Mouse (Mus musculus) lung, postnatal 0 days (tissue): ENCODE measurements around the gene Mcmbp. TPM values are rescaled to one million over a fixed set of nuclear protein-coding genes. Genes with fewer than 3 reads are reported as not detected.

Source experiments
- ATAC-seq: fragments of 200-750 bp; cut with Nextera tagmentation; 2 replicates; pipeline ENCODE4 v1.8.0; 2017; ENCODE audit warnings: moderate library complexity
- DNase-seq: peaks from one replicate; pipeline ENCODE4 v3.0.0-alpha.2; 2016; ENCODE audit warnings: low spot score
- H3K27ac ChIP-seq: fragments of 300-500 bp; sonication (generic); 2 replicates; pipeline ENCODE4 v1.5.1; 2014; ENCODE audit warnings: antibody characterized with exemption, mild to moderate bottlenecking, low read length, mixed read lengths
- H3K27me3 ChIP-seq: fragments of 300-500 bp; sonication (generic); replicated peaks from 2 replicates; pipeline ENCODE4 v1.6.1; 2014; ENCODE audit warnings: low read length, mixed read lengths; ENCODE audit not compliant: insufficient read depth
- H3K36me3 ChIP-seq: fragments of 300-500 bp; sonication (generic); 2 replicates; pipeline ENCODE4 v1.6.1; 2014; ENCODE audit warnings: low read length, mixed read lengths; ENCODE audit not compliant: insufficient read depth
- H3K4me1 ChIP-seq: fragments of 300-500 bp; sonication (generic); 2 replicates; pipeline ENCODE4 v1.6.1; 2014; ENCODE audit warnings: antibody characterized with exemption, low read depth, low read length, mixed read lengths; ENCODE audit not compliant: insufficient read depth
- H3K4me2 ChIP-seq: fragments of 300-500 bp; sonication (generic); replicated peaks from 2 replicates; pipeline ENCODE4 v1.6.1; 2014; ENCODE audit warnings: low read depth, mild to moderate bottlenecking, low read length, moderate library complexity, mixed read lengths
- H3K4me3 ChIP-seq: fragments of 300-500 bp; sonication (generic); 2 replicates; pipeline ENCODE4 v1.5.1; 2014; ENCODE audit warnings: low read depth, low read length
- H3K9ac ChIP-seq: fragments of 300-500 bp; sonication (generic); replicated peaks from 2 replicates; pipeline ENCODE4 v1.6.1; 2014; ENCODE audit warnings: low read depth, mild to moderate bottlenecking
- H3K9me3 ChIP-seq: fragments of 300-500 bp; sonication (generic); 2 replicates; pipeline ENCODE4 v1.6.1; 2016; ENCODE audit warnings: low read length, mixed read lengths
- CTCF ChIP-seq: IDR thresholded peaks from 2 replicates; pipeline ENCODE4 v1.5.1; 2016; ENCODE audit warnings: antibody characterized with exemption, mild to moderate bottlenecking
- EP300 ChIP-seq: IDR thresholded peaks from 2 replicates; pipeline ENCODE4 v1.6.1; 2016; ENCODE audit warnings: antibody characterized with exemption, mild to moderate bottlenecking, control low read depth
- WGBS: fragments of 180-500 bp; shearing (Covaris S2); extraction: QIAGEN DNeasy Blood & Tissue Kit; methylation state at CpG from one replicate; pipeline ENCODE4 v1.1.7; 2014; 5-methylcytosine and 5-hydroxymethylcytosine counted together
- polyA plus RNA-seq: library from polyadenylated mRNA; unstranded; fragments of >200 nt; fragmentation: Nextera tagmentation; extraction: Ambion mirVana; gene quantifications from 2 replicates; pipeline ENCODE4 v1.2.1, GENCODE M21; 2015

The Mcmbp gene
- polyA plus RNA-seq, 1 experiment from 2014 or later = 38.8 TPM

- no peaks in the 10 kb centered on the region for H3K4me1 ChIP-seq
- H3K4me2 ChIP-seq = no peak overlapping the region
- no peak overlapping the region for H3K9ac ChIP-seq
- WGBS = 84% methylated on average over 10 of the region's 10 CpGs
- DNase-seq = no peak
- H3K9me3 ChIP-seq = no peaks in the 10 kb centered on the region
- H3K4me3 ChIP-seq = no peak overlapping the region
- H3K27ac ChIP-seq = no peak overlapping the region
- TF ChIP-seq CTCF = no peak
- H3K27me3 ChIP-seq = no peaks in the 10 kb centered on the region
- H3K36me3 ChIP-seq = peaks cover 24% of the 10 kb centered on the region; the same call in 1 of the 2 replicates
- no peak for ATAC-seq
These were observed 45.4 kb downstream of the Mcmbp start for GRCm38 (mm10) chr7:128694848-128695247.

DNA sequence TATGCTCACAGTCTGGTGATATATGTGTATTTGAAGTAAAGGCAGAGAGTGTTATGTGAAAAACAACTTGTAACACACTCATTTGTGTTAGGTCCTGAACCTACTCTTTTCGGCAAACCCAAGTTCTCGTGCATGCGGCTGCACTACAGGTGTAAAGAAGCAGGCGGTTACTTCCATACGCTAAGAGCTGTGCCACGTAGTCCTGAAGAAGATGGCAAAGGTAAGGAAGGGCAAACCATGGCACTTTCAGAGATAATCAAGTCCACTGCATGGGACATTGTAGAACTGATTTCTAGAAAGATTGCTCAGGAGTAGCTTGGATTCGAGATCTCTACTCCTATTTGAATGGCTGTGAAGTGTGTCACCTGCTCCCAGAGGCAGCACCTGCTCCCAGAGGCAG is 48.1 kb downstream of the Mcmbp start:
- no peak overlapping the region for H3K4me2 ChIP-seq
- DNase-seq = no peak
- peaks cover 13% of the 10 kb centered on the region; the same call in 1 of the 2 replicates for H3K36me3 ChIP-seq
- no peak overlapping the region for H3K9ac ChIP-seq
- 86% methylated on average over 7 of the region's 7 CpGs for WGBS
- H3K4me1 ChIP-seq = no peaks in the 10 kb centered on the region
- no peak for TF ChIP-seq CTCF
- no peak for TF ChIP-seq EP300
- ATAC-seq = no peak
- no peak overlapping the region for H3K4me3 ChIP-seq
- H3K27ac ChIP-seq = no peak overlapping the region
- H3K27me3 ChIP-seq = no peaks in the 10 kb centered on the region
- no peaks in the 10 kb centered on the region; the same call in 1 of the 2 replicates for H3K9me3 ChIP-seq

- H3K27me3 ChIP-seq = no peaks in the 10 kb centered on the region
- H3K27ac ChIP-seq = no peak overlapping the region
- no peak overlapping the region for H3K4me3 ChIP-seq
- H3K4me1 ChIP-seq = no peaks in the 10 kb centered on the region
- no peaks in the 10 kb centered on the region; the same call in 1 of the 2 replicates for H3K9me3 ChIP-seq
- TF ChIP-seq CTCF (no peak), EP300 (no peak)
- WGBS = 70% methylated on average over 7 of the region's 7 CpGs
- DNase-seq = no peak
- H3K4me2 ChIP-seq = no peak overlapping the region
- ATAC-seq = no peak
- H3K36me3 ChIP-seq = peaks cover 12% of the 10 kb centered on the region; the same call in 1 of the 2 replicates
- no peak overlapping the region for H3K9ac ChIP-seq
These were observed 49.5 kb downstream of the Mcmbp start for GRCm38 (mm10) chr7:128690796-128691195.

DNA sequence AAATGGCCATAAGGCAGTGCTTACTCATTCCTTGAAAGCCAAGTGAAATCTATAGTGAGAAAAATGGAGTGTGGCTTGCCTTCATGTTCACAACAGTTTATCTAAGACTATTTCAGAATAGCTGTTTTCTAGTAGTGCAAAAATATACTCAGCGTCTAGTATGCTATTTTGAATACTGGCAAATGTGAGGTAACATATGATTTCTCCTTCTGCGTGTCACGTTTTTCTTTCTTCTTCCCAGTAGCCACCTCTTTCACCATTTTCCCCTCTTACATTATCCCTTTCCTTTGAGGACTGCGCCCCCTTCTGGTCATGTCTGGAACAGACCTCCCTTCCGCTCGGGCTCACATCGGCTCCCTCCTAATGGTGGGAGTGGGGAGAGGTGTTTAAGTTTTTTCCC is 50.2 kb downstream of the Mcmbp start:
- H3K36me3 ChIP-seq = peaks cover 9% of the 10 kb centered on the region; the same call in 1 of the 2 replicates
- 18% methylated on average over 7 of the region's 7 CpGs for WGBS

GRCm38 (mm10) chr7:128689347-128689746 is 50.9 kb downstream of the Mcmbp start:
- Histone ChIP-seq H3K27ac (no peak overlapping the region), H3K4me3 (no peak overlapping the region), H3K27me3 (no peaks in the 10 kb centered on the region), H3K4me1 (no peaks in the 10 kb centered on the region), H3K36me3 (peaks cover 4% of the 10 kb centered on the region; the same call in 1 of the 2 replicates), H3K9ac (no peak overlapping the region), H3K4me2 (no peak overlapping the region), H3K9me3 (no peaks in the 10 kb centered on the region; the same call in 1 of the 2 replicates)
- TF ChIP-seq CTCF (no peak), EP300 (no peak)
- DNase-seq = no peak
- 85% methylated on average over 8 of the region's 8 CpGs for WGBS
- no peak for ATAC-seq

More for the DNA sequence above, 50.2 kb downstream of the Mcmbp start:
- TF ChIP-seq EP300 (no peak), CTCF (peak; percentile 96)
- Histone ChIP-seq H3K4me2 (no peak overlapping the region), H3K27me3 (no peaks in the 10 kb centered on the region), H3K9ac (no peak overlapping the region), H3K9me3 (no peaks in the 10 kb centered on the region; the same call in 1 of the 2 replicates), H3K4me3 (no peak overlapping the region), H3K4me1 (no peaks in the 10 kb centered on the region), H3K27ac (no peak overlapping the region)
- DNase-seq (peak; percentile 87), ATAC-seq (peak; percentile 71)

GRCm38 (mm10) chr7:128687821-128688564 is 52.3 kb downstream of the Mcmbp start:
- Histone ChIP-seq H3K9me3 (no peaks in the 10 kb centered on the region; the same call in 1 of the 2 replicates), H3K4me2 (peak overlapping the region; percentile 54), H3K36me3 (no peaks in the 10 kb centered on the region), H3K27me3 (no peaks in the 10 kb centered on the region), H3K4me3 (peak overlapping the region; percentile 25; the same call in 1 of the 2 replicates), H3K27ac (no peak overlapping the region), H3K9ac (no peak overlapping the region), H3K4me1 (no peaks in the 10 kb centered on the region)
- WGBS = 57% methylated on average over 56 of the region's 56 CpGs
- peak; percentile 59 for DNase-seq
- peak; percentile 54 for ATAC-seq
- no peak for TF ChIP-seq EP300
- no peak for TF ChIP-seq CTCF
